Mouse (Mus musculus): ENCODE measurements around the gene Aldh1a3. TPM values are rescaled to one million over a fixed set of nuclear protein-coding genes. Genes with fewer than 3 reads are reported as not detected.

The Aldh1a3 gene
- not detected for polyA plus RNA-seq (2017; shearing (Covaris generic))

GRCm38 (mm10) chr7:66427437-66428161 is at the start of gene Aldh1a3:
Gene Aldh1a3, minus strand, starts transcription at chr7:66427517.

GRCm38 (mm10) chr7:66387813-66388521 is 39.4 kb downstream of the Aldh1a3 start, which contains the start of gene Lrrk1:
Gene Lrrk1, minus strand, starts transcription at chr7:66388350.

GRCm38 (mm10) chr7:66365904-66366303 is 61.4 kb downstream of the Aldh1a3 start, which contains the start of gene Gm10974:
Gene Gm10974, plus strand, starts transcription at chr7:66365905.

Other genes starting within 250 kb of the Aldh1a3 start
- not detected for gene Gm10974, start 61.6 kb downstream of the Aldh1a3 start, polyA plus RNA-seq (2017; shearing (Covaris generic))
- gene Lrrk1, start 39.2 kb downstream of the Aldh1a3 start, polyA plus RNA-seq (2017; shearing (Covaris generic)): not detected